Mouse (Mus musculus) C2C12 (cell line): ENCODE data around the gene Dnajb13.

Source experiments
- CEBPB ChIP-seq: IDR thresholded peaks from one replicate; pipeline ENCODE4 v1.6.1; 2011; ENCODE audit warnings: low read depth, mild to moderate bottlenecking, control low read depth, moderate library complexity
- CTCF ChIP-seq: IDR thresholded peaks from one replicate; pipeline ENCODE4 v1.5.1; 2011; ENCODE audit not compliant: control insufficient read depth, insufficient read depth, insufficient read length
- MAX ChIP-seq: IDR thresholded peaks from one replicate; pipeline ENCODE4 v1.6.1; 2011; ENCODE audit warnings: mild to moderate bottlenecking, control low read depth

DNA sequence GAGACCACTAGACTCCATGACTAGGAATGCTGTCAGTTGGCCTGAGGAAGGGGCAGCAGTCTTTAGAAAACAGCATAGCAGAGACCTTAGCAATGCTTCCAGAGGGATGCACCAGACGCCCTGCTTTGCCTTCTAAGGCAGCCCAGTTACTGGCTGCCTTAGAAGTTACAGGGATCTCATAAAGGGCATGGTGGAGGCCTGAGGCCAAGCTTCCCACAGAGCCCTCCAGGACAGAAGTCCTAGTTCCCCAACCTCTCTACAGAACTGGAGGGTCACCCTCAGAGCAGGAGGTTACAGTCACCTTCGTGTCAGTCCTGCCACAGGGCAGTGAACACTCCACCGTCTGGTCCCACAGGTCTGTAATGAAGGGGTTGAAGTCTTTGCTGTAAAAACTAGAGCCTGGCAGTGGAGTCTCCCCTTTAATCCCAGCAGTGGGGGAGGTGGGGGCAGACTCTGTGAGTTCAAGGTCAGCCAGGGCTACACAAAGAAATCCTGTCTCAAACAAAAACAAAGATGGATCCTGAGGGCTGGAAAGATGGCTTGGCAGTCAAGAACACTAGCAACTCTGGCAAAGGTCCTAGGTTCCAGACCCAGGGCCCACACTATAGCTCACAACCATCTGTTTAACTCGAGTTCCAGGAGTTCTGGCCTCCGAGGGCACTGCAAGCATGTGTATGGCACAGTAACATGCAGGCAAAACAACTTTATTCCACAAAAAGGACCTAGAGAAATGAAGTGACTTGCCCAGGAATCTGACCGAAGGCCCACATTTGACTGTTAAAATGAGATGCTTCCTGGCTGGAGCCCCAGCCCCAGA, 13.5 kb downstream of the Dnajb13 start:
- TF ChIP-seq CTCF (no peak), MAX (no peak), CEBPB (no peak)
